Mouse (Mus musculus) adrenal gland, adult 18-20 months (tissue): ENCODE measurements around the gene Nos1. TPM values are rescaled to one million over a fixed set of nuclear protein-coding genes. Genes with fewer than 3 reads are reported as not detected.

Experiments
- DNase-seq, 2 experiments: peaks; one replicate each; pipeline ENCODE4 v3.0.0; 2021 to 2022; ENCODE audit warnings: low spot score in 2 of 2
- total RNA-seq, 2 experiments: library from RNA; stranded (reverse); gene quantifications; 1 replicate in 1 of 2; 2 replicates in 1 of 2; pipeline ENCODE4 v1.2.3; 2021

The Nos1 gene
- total RNA-seq, 2 experiments from 2014 or later: 0.74 to 0.76 TPM

- DNase-seq: no peak
Measured at GRCm38 (mm10) chr5:117894050-117894449, 113.2 kb downstream of the Nos1 start.

- no peak for DNase-seq
Measured at GRCm38 (mm10) chr5:117898055-117898806, 117.4 kb downstream of the Nos1 start.

GRCm38 (mm10) chr5:117899361-117899760 lies 118.5 kb downstream of the Nos1 start:
- DNase-seq: no peak

- no peak for DNase-seq
Measured at GRCm38 (mm10) chr5:117900921-117901705, 120.3 kb downstream of the Nos1 start.

- no peak for DNase-seq
Measured at GRCm38 (mm10) chr5:117903534-117903933, 122.7 kb downstream of the Nos1 start.

GRCm38 (mm10) chr5:117905728-117906127 lies 124.9 kb downstream of the Nos1 start:
- no peak for DNase-seq

- DNase-seq: no peak
Measured at GRCm38 (mm10) chr5:117909524-117909923, 128.7 kb downstream of the Nos1 start.

GRCm38 (mm10) chr5:117916349-117916748 lies 135.5 kb downstream of the Nos1 start:
- no peak for DNase-seq

GRCm38 (mm10) chr5:117916906-117917305 lies 136.1 kb downstream of the Nos1 start:
- no peak for DNase-seq

GRCm38 (mm10) chr5:117921786-117922528 lies 141.1 kb downstream of the Nos1 start:
- DNase-seq: no peak

- DNase-seq: no peak
Measured at GRCm38 (mm10) chr5:117923688-117924087, 142.9 kb downstream of the Nos1 start.

- DNase-seq: no peak
Measured at GRCm38 (mm10) chr5:117928553-117928952, 147.7 kb downstream of the Nos1 start.

GRCm38 (mm10) chr5:117932222-117932621 lies 151.4 kb downstream of the Nos1 start:
- DNase-seq: no peak

- DNase-seq: peak; percentile 79 to 86
Measured at GRCm38 (mm10) chr5:117932862-117933261, 152.0 kb downstream of the Nos1 start.

GRCm38 (mm10) chr5:117936346-117936745 lies 155.5 kb downstream of the Nos1 start:
- DNase-seq: no peak

- DNase-seq: no peak
Measured at GRCm38 (mm10) chr5:117937186-117937585, 156.4 kb downstream of the Nos1 start.

- peak; percentile 63 to 64 for DNase-seq
Measured at GRCm38 (mm10) chr5:117938182-117938581, 157.3 kb downstream of the Nos1 start.

GRCm38 (mm10) chr5:117939402-117939801 lies 158.6 kb downstream of the Nos1 start:
- DNase-seq: no peak

GRCm38 (mm10) chr5:117941552-117941951 lies 160.7 kb downstream of the Nos1 start:
- DNase-seq: no peak

GRCm38 (mm10) chr5:117946605-117947004 lies 165.8 kb downstream of the Nos1 start:
- DNase-seq: peak; percentile 50 to 51

GRCm38 (mm10) chr5:117949393-117949792 lies 168.6 kb downstream of the Nos1 start:
- DNase-seq: no peak

- no peak for DNase-seq
Measured at GRCm38 (mm10) chr5:117953893-117954292, 173.1 kb downstream of the Nos1 start.
